Mouse (Mus musculus): Measurements from ENCODE around the gene Nat8l.

DNA sequence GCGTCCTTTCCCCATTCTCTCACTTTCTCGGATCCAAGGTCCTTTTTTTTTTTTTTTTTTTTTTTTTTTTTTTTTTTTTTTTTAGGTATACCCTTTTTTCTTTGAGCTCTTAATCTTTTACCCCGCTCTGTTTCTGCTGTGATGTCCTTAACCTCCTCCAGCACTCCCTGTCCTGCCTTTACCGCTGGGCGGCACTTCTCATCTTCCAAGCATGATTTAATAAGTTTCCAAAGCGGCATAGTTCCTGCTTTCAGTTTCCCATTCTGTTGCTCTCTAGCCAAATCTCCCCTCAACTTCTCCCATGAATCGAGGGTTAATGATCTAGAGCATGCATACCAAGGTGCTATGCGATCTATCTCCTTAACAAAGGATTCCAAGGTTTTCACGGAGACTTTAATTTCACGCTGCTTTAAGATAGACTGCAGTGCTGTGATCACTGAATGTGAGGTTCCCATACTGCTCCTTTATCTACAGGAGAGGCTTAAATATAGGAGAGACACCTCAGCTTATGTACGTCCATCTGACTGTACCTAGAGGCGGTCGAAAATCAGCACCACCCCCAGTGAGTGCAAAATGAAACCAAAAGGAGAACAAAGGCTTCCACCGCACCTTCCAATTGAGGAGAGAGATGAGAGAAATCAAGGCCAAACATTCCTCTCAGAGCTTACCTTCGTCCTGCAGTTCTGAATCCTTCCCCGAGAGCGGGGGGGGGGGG is 42.2 kb upstream of the Nat8l start:
- TF ChIP-seq CTCF (IDR thresholded peaks at IDR 0.05; ENCODE audit: extremely low read depth, insufficient read depth, insufficient read length, insufficient replicate concordance) (no peak), POLR2A (IDR thresholded peaks at IDR 0.05; ENCODE audit: low read depth, low read length) (no peak)

Data from spleen, adult 2 months (tissue).